Mouse (Mus musculus) kidney, adult 9 months (tissue): Measurements from ENCODE around the gene Abhd16a.
A peak's percentile ranks its signal among the peaks of the same experiment; 100 is the strongest.

ENCODE experiments used
- DNase-seq: peaks from one replicate; pipeline ENCODE4 v3.0.0; 2022

Abhd16a gene

DNA sequence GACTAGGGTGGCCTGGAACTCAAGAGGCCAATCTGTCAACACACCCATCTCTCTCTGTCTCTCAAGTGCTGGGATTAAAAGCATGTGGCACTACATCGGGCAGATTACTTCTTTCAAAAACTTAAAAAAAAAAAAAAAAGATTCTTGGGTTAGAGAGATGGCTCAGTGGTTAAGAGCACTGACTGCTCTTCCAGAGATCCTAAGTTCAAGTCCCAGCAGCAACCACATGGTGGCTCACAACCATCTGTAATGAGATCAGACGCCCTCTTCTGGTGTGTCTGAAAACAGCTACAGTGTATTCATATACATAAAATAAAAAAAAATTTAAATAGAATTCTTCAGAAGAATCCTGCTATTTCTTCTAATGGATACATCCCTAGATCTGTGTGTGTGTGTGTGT is 912 bp upstream of the Abhd16a start:
- no peak for DNase-seq

DNA sequence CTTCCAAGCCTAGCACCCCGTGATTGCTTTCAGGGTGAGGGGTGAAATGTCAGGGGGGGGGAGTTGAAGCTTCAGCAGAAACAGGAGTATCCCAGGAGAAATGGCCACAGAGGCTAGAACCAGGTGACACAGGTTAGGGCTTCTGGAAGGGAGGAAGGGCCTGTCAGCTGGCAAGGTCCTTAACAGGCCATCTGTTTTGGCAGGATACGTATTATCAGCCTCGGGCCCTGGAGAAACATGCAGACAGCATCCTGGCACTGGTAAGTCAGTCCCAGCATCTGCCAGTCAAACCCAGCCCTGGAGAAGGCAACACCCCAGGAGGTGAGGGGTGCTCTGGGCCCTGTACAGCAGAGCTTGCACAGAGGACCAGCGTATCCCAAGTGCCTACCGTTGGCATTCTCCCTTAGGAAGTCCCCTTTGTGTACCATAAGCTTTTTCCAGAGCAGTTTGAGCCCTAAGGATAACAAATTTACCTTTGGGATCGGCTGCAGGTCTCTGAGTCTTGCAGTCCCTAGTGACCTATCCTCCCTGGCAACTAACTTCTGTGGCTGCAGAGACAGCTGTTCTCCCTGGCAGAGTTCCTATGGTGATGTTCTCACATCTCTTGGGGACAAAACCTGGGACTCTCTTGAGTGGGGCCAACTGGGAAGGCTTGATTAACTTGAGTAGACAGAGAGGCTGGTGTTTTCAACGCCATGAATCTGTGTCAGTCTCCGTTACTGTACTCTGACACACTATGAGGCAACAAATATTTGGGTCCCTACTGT is 1.3 kb downstream of the Abhd16a start:
- DNase-seq = no peak

- no peak for DNase-seq
These were observed 3.5 kb downstream of the Abhd16a start for GRCm38 (mm10) chr17:35092403-35093198.

GRCm38 (mm10) chr17:35094475-35095365 is 5.7 kb downstream of the Abhd16a start:
- DNase-seq = no peak

- DNase-seq = no peak
These were observed 7.5 kb downstream of the Abhd16a start for GRCm38 (mm10) chr17:35096597-35096996.

DNA sequence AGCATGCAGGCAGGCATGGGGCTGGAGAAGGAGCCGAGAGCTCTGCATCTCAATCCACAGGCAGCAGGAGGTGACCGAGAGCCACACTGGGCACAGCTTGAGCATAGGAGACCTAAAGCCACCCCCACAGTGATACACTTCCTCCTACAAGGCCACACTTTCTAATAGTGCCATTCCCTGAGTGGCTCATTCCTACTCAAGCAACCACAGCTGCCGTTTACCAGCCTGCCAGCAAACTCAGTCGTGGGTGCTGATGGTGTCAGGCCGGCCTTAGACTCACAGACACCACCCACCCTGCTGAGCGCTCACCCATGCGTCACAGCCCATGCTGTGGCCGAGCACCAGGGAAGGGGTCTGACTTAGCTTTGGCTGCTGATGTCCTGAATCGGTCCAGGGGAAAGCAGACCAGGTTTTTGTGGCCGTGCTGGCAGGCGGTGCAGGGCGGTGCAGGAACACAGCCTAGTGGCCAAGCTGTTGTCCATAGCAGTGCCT is 8.1 kb downstream of the Abhd16a start:
- DNase-seq = peak; percentile 39

DNA sequence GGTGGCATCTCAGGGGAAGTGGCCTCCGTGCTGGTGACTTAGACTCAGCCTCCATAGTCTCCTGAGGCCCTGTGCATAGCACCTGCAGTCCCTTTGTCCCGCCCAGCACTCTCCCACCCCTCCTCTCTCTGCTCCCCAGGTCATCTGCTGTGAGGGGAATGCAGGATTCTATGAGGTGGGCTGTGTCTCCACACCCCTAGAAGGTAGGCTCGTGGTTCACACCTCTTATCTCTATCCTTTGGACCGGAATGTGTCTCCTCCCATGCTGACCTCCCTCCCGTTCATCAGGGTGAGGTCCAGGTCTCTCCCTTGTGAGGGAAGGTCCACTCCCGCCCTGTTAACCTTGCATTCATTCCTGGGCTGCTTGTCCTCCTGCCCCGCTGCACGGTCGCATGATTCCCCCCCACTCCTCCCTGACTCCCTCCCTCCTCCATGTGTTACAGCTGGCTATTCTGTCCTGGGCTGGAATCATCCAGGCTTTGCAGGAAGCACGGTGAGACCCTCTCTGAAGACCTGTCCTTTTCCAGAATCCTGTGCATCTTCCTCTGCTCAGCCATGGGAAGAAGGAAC is 11.2 kb downstream of the Abhd16a start:
- no peak for DNase-seq

- no peak for DNase-seq
These were observed 12.1 kb downstream of the Abhd16a start for GRCm38 (mm10) chr17:35101161-35101560.

GRCm38 (mm10) chr17:35102299-35102698 is 13.2 kb downstream of the Abhd16a start:
- no peak for DNase-seq

- DNase-seq = peak; percentile 88
These were observed 14.2 kb downstream of the Abhd16a start for GRCm38 (mm10) chr17:35103221-35103690.

DNA sequence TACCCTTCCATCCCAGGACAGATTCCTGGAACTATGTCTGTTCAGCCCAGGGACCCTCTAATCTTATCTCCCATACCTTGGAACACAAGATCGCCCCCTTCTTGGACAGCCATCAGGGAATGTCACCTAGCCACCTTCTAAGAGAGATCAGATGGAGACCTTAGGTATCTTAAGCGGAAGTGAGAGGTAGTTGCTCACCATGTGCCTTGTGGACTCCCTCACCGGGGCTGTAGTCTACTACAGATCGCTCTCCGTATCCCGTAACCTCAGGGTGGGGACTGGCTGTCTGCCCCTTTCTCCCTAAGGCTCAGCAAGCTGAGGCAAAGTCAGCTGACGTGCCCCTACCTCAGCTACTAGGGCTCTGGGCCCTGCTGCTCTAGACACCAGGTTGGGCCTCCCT is 15.0 kb downstream of the Abhd16a start:
- no peak for DNase-seq

- DNase-seq = no peak
These were observed 15.7 kb downstream of the Abhd16a start for GRCm38 (mm10) chr17:35104754-35105153.

DNA sequence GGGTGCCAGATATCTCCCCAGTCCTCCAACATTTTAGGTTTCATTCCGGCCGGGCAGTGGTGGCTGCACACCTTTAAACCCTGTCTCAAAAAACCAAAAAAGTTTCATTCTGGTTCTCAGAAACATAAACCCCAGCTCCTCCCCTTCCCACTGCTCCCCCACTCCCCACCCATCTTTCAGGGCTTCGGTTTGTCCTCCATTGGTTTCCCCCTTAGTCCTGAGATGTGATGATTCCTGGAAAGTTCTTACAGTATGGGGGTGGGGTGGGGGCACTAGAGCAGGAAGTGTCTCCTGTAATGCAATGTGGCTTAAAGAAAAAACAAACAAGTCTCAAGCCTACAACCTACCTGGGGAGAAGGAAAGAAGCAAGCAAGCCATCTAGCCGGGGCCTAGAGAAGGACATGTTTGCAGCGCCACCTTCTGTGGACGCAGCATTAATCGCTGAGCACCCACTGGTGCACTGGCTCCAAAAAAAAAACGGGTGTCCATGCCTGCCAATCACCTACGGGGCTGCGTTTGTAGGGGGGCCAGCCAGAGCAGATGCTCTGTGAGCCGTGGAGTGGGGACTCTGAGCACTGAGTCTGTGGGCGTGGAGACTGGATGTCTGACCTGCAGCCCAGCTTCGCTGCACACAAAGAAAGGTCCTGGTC is 16.8 kb downstream of the Abhd16a start:
- peak; percentile 47 for DNase-seq

DNA sequence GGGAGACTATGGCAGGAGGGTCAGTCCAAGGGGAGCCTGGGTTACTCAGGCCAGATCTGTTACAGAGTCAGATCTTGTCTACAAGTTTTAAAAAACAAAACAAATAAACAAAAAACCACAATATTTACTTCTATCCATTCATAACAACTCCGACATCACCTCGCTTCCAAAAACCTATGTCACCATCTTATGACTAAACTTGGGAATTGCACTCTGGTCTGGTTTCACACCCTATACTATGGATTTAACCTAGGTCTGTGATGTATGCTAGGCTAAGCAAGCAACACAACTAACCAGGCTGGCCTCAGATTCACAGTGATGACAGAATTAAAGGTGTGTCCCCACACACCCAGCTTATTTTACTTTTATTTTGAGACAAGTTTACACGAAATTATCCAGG is 17.5 kb downstream of the Abhd16a start:
- DNase-seq = no peak

GRCm38 (mm10) chr17:35108097-35108496 is 19.0 kb downstream of the Abhd16a start, which contains the start of gene Ly6g5c:
Gene Ly6g5c (plus strand): TSS chr17:35108279.
- DNase-seq = no peak

DNA sequence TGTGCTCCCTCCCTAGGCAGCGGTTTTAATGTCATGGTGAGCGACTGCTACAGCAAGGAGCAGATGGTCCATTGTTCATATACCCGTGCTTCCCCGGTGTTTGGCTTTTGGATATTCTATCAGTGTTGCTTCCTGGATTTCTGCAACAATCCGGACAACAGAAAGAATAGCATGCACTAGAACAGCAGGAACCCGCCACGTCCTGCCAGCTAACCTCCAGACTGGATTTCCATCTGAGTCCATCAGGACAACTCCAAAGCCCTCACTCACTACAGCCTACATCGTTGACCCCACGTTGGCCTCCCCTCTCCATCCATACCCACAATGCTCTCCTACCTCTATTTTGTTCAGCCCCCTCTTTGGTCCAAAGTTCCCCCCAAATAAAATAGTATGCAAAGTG is 22.7 kb downstream of the Abhd16a start:
- no peak for DNase-seq

DNA sequence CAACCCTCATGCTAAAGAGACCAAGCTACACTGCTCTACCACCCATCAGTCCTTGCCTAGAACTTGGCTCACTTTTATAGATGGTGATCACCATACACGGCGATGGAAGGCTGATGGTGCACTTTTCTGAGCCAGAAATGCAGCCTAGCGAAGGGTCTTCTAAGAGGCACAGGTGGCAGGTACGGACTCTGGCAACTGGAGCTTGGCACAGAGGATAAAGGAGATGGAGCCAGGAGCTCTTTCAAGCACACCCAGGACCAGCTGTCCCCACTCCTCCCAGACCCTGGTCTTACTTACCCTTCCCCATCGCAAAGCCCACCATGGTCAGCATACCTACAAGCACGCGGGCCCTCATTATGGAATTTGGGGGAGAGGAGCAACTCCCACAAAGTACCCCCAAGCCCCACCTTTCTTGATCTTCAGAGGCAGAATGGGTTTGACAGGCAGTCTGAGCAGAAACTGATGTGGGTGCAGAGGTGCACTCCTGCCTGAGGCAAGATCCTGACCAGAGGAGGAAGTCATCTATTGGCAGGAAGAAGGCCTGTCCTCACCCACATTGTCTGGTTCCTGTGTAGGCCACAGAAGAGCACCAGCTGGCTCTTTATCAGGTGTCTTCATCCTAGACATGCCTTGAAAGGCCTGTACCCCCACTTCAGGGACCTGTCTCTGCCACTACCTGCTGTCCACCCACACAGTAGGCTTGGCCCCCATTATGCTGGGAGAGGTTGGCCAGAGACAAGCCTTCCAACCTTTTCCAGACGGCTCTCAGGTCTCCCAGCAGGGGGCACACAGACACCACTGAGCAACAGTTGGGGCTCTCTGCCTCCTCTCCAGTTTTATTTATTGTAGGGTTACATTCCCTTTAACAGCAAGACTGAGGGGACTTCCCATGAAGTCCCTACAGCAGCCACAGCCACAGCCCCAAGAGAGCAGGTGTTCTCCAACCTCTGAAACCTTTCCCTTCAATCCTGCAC is 26.3 kb downstream of the Abhd16a start, which contains the start of gene Ly6g5b:
Ly6g5b (minus strand) TSS at position 383 of the 974 bp plus-strand sequence.
- no peak for DNase-seq

GRCm38 (mm10) chr17:35120745-35121142 is 31.7 kb downstream of the Abhd16a start:
- DNase-seq = peak; percentile 62

- DNase-seq = peak; percentile 99
These were observed 32.2 kb downstream of the Abhd16a start, which contains the start of gene Gpank1 for GRCm38 (mm10) chr17:35121143-35121799. Gene Gpank1 (plus strand): TSS chr17:35121455.

DNA sequence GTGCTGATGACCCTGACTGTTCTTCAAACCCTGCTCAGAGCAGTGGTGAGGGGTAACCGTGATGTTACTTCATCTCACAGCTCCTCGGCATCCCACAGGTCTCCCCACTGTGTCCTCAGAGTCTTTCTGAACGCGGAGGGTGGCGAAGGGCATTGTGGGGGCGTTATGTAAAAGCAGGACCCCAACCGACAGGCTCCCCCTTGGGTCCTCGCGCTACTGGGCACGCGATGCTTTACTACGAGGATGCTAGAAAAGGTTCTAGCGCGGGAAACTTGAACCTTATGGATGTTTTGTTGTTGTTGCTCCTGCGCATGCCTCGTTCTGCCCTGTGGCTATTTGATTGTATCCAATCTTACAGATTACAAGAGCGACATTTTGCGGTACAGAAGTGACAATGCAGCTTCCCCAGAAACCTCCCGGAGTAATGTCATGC is 32.8 kb downstream of the Abhd16a start, which contains the start of gene Csnk2b:
Csnk2b (minus strand) TSS at position 183 of the 433 bp plus-strand sequence.
- peak; percentile 69 for DNase-seq
